Mouse (Mus musculus) hindbrain, embryonic 10.5 days (tissue): ENCODE measurements around the gene Olfr630. TPM values are rescaled to one million over a fixed set of nuclear protein-coding genes. Genes with fewer than 3 reads are reported as not detected.
A peak's percentile ranks its signal among the peaks of the same experiment; 100 is the strongest.
"Not testable (repeated sequence)": the region's sequence is repeated elsewhere in the genome, so short reads cannot be mapped to it uniquely, and the experiment has no call there.

ENCODE experiments used
- DNase-seq: peaks from one replicate; pipeline ENCODE4 v3.0.0-alpha.2; 2017; ENCODE audit warnings: low spot score
- H3K27ac ChIP-seq: fragments of 300-500 bp; sonication (generic); 2 replicates; pipeline ENCODE4 v1.5.1; 2016; ENCODE audit warnings: mild to moderate bottlenecking, moderate library complexity
- H3K27me3 ChIP-seq: fragments of 300-500 bp; sonication (generic); 2 replicates; pipeline ENCODE4 v1.6.1; 2016; ENCODE audit warnings: mild to moderate bottlenecking; ENCODE audit not compliant: poor library complexity, insufficient read depth, severe bottlenecking
- H3K36me3 ChIP-seq: fragments of 300-500 bp; sonication (generic); 2 replicates; pipeline ENCODE4 v1.6.1; 2016; ENCODE audit warnings: mild to moderate bottlenecking, moderate library complexity
- H3K4me1 ChIP-seq: fragments of 300-500 bp; sonication (generic); replicated peaks from 2 replicates; pipeline ENCODE4 v1.6.1; 2016; ENCODE audit warnings: mild to moderate bottlenecking
- H3K4me3 ChIP-seq: fragments of 300-500 bp; sonication (generic); 2 replicates; pipeline ENCODE4 v1.5.1; 2016; ENCODE audit warnings: mild to moderate bottlenecking, moderate library complexity
- H3K9me3 ChIP-seq: fragments of 300-500 bp; sonication (generic); 2 replicates; pipeline ENCODE4 v1.6.1; 2016; ENCODE audit warnings: mild to moderate bottlenecking, moderate library complexity
- WGBS: fragments of 180-500 bp; shearing (Covaris S2); methylation state at CpG from one replicate; pipeline ENCODE4 v1.1.7; 2016; 5-methylcytosine and 5-hydroxymethylcytosine counted together
- polyA plus RNA-seq: library from polyadenylated mRNA; unstranded; fragments of >200 nt; fragmentation: Nextera tagmentation; extraction: Ambion mirVana; gene quantifications from 2 replicates; pipeline ENCODE4 v1.2.1, GENCODE M21; 2016

The Olfr630 gene
- polyA plus RNA-seq = not detected in 2 replicates

- Histone ChIP-seq H3K27me3 (no peaks in the 10 kb centered on the region), H3K4me1 (no peaks in the 10 kb centered on the region), H3K9me3 (no peaks in the 10 kb centered on the region), H3K27ac (no peak within 1 kb of the TSS), H3K4me3 (no peak within 1 kb of the TSS), H3K36me3 (no peaks in the 10 kb centered on the region)
- no peak for DNase-seq
- WGBS = 52% methylated on average over 2 of the region's 2 CpGs
These were observed at the start of gene Olfr630 for GRCm38 (mm10) chr7:103757233-103757632. Gene Olfr630, minus strand, starts transcription at chr7:103757333.

GRCm38 (mm10) chr7:103806856-103807255, 49.7 kb upstream of the Olfr630 start:
- no peaks in the 10 kb centered on the region for H3K36me3 ChIP-seq
- H3K4me1 ChIP-seq = no peaks in the 10 kb centered on the region
- H3K27me3 ChIP-seq = no peaks in the 10 kb centered on the region
- peak; percentile 7 for DNase-seq
- no peak overlapping the region for H3K4me3 ChIP-seq
- no peaks in the 10 kb centered on the region for H3K9me3 ChIP-seq
- 78% methylated on average over 1 of the region's 1 CpGs for WGBS
- H3K27ac ChIP-seq = no peak overlapping the region

- no peaks in the 10 kb centered on the region for H3K9me3 ChIP-seq
- no peaks in the 10 kb centered on the region for H3K27me3 ChIP-seq
- H3K36me3 ChIP-seq = no peaks in the 10 kb centered on the region
- no peak overlapping the region for H3K27ac ChIP-seq
- H3K4me1 ChIP-seq = no peaks in the 10 kb centered on the region
- WGBS = 24% methylated on average over 4 of the region's 4 CpGs
- DNase-seq = no peak
- H3K4me3 ChIP-seq = no peak overlapping the region
These were observed 35.7 kb upstream of the Olfr630 start for GRCm38 (mm10) chr7:103792669-103793388.

GRCm38 (mm10) chr7:103791721-103792120, 34.6 kb upstream of the Olfr630 start, which contains the start of gene Olfr67:
Gene Olfr67, minus strand, starts transcription at chr7:103791821.
- no peak within 1 kb of the TSS for H3K4me3 ChIP-seq
- H3K36me3 ChIP-seq = no peaks in the 10 kb centered on the region
- H3K9me3 ChIP-seq = no peaks in the 10 kb centered on the region
- H3K4me1 ChIP-seq = no peaks in the 10 kb centered on the region
- no peak for DNase-seq
- H3K27ac ChIP-seq = no peak within 1 kb of the TSS
- no peaks in the 10 kb centered on the region for H3K27me3 ChIP-seq
- 76% methylated on average over 3 of the region's 3 CpGs for WGBS

- H3K9me3 ChIP-seq = no peaks in the 10 kb centered on the region
- no peak within 1 kb of the TSS for H3K27ac ChIP-seq
- 80% methylated on average over 3 of the region's 3 CpGs for WGBS
- no peak within 1 kb of the TSS for H3K4me3 ChIP-seq
- H3K36me3 ChIP-seq = no peaks in the 10 kb centered on the region
- DNase-seq = no peak
- no peaks in the 10 kb centered on the region for H3K4me1 ChIP-seq
- no peaks in the 10 kb centered on the region for H3K27me3 ChIP-seq
These were observed 22.5 kb upstream of the Olfr630 start, which contains the start of gene Olfr68 for GRCm38 (mm10) chr7:103779598-103779997. Gene Olfr68, minus strand, starts transcription at chr7:103779698.

GRCm38 (mm10) chr7:103777652-103778051, 20.5 kb upstream of the Olfr630 start:
- H3K36me3 ChIP-seq, H3K27ac ChIP-seq, H3K27me3 ChIP-seq, H3K9me3 ChIP-seq, H3K4me3 ChIP-seq, H3K4me1 ChIP-seq, DNase-seq: not testable (repeated sequence)
- 82% methylated on average over 4 of the region's 4 CpGs for WGBS

GRCm38 (mm10) chr7:103771494-103771893, 14.4 kb upstream of the Olfr630 start, which contains the start of gene Olfr69:
Gene Olfr69, minus strand, starts transcription at chr7:103771594.
- no peak for DNase-seq
- H3K27ac ChIP-seq = no peak within 1 kb of the TSS
- H3K4me3 ChIP-seq = no peak within 1 kb of the TSS
- no peaks in the 10 kb centered on the region for H3K4me1 ChIP-seq
- H3K9me3 ChIP-seq = no peaks in the 10 kb centered on the region
- no peaks in the 10 kb centered on the region for H3K36me3 ChIP-seq
- WGBS = 73% methylated on average over 2 of the region's 2 CpGs
- no peaks in the 10 kb centered on the region for H3K27me3 ChIP-seq

GRCm38 (mm10) chr7:103767687-103768086, 10.6 kb upstream of the Olfr630 start:
- H3K9me3 ChIP-seq, H3K36me3 ChIP-seq, H3K4me3 ChIP-seq, H3K27me3 ChIP-seq, H3K4me1 ChIP-seq, DNase-seq, H3K27ac ChIP-seq: not testable (repeated sequence)
- 88% methylated on average over 6 of the region's 6 CpGs for WGBS

GRCm38 (mm10) chr7:103762212-103762611, 5.1 kb upstream of the Olfr630 start:
- H3K9me3 ChIP-seq, H3K36me3 ChIP-seq, H3K4me3 ChIP-seq, H3K4me1 ChIP-seq, H3K27ac ChIP-seq, H3K27me3 ChIP-seq, DNase-seq: not testable (repeated sequence)
- 92% methylated on average over 6 of the region's 6 CpGs for WGBS

- Histone ChIP-seq H3K36me3 (no peaks in the 10 kb centered on the region), H3K4me3 (no peak within 1 kb of the TSS), H3K27me3 (no peaks in the 10 kb centered on the region), H3K27ac (no peak within 1 kb of the TSS), H3K4me1 (no peaks in the 10 kb centered on the region), H3K9me3 (0 out of 2 replicates have a peak, but pooled peaks cover 3% of the 10 kb centered on the region)
- no peak for DNase-seq
- 81% methylated on average over 2 of the region's 2 CpGs for WGBS
These were observed 12.3 kb downstream of the Olfr630 start, which contains the start of gene Olfr629 for GRCm38 (mm10) chr7:103744843-103745242. Gene Olfr629, minus strand, starts transcription at chr7:103744943.

GRCm38 (mm10) chr7:103730074-103730473, 27.1 kb downstream of the Olfr630 start, which contains the start of gene Olfr628:
Gene Olfr628, plus strand, starts transcription at chr7:103730374.
- Histone ChIP-seq H3K9me3 (no peaks in the 10 kb centered on the region), H3K27me3 (no peaks in the 10 kb centered on the region), H3K27ac (no peak within 1 kb of the TSS), H3K36me3 (no peaks in the 10 kb centered on the region), H3K4me3 (no peak within 1 kb of the TSS), H3K4me1 (no peaks in the 10 kb centered on the region)
- DNase-seq = no peak
- WGBS = 85% methylated on average over 1 of the region's 1 CpGs

GRCm38 (mm10) chr7:103716398-103716797, 40.7 kb downstream of the Olfr630 start:
- H3K4me3 ChIP-seq, DNase-seq, H3K9me3 ChIP-seq, H3K4me1 ChIP-seq, H3K36me3 ChIP-seq, H3K27ac ChIP-seq, H3K27me3 ChIP-seq: not testable (repeated sequence)
- 95% methylated on average over 1 of the region's 1 CpGs for WGBS

GRCm38 (mm10) chr7:103714371-103714770, 42.8 kb downstream of the Olfr630 start, which contains the start of gene Olfr243:
Gene Olfr243, plus strand, starts transcription at chr7:103714671.
- Histone ChIP-seq H3K9me3 (no peaks in the 10 kb centered on the region), H3K27ac (no peak within 1 kb of the TSS), H3K36me3 (no peaks in the 10 kb centered on the region), H3K4me3 (no peak within 1 kb of the TSS), H3K27me3 (no peaks in the 10 kb centered on the region), H3K4me1 (no peaks in the 10 kb centered on the region)
- DNase-seq = no peak
